Mouse (Mus musculus): Measurements from ENCODE around the gene Cd82. TPM values are rescaled to one million over a fixed set of nuclear protein-coding genes. Genes with fewer than 3 reads are reported as not detected.

The Cd82 gene
- polyA plus RNA-seq, 1 experiment from 2014 or later: 45.3 TPM

GRCm38 (mm10) chr2:93412101-93412500, 50.8 kb downstream of the Cd82 start:
- Histone ChIP-seq H3K9me3 (ENCODE audit: control insufficient read depth, low read depth, low read length) (no peaks in the 10 kb centered on the region), H3K27me3 (ENCODE audit: control insufficient read depth, insufficient read depth, low read length) (no peaks in the 10 kb centered on the region), H3K4me2 (replicated peaks; ENCODE audit: low read depth, low read length) (no peak overlapping the region), H3K27ac (ENCODE audit: low read length) (no peak overlapping the region), H3K4me1 (ENCODE audit: control insufficient read depth, insufficient read depth, low read length) (no peaks in the 10 kb centered on the region), H3K4me3 (ENCODE audit: low read depth, low read length) (no peak overlapping the region), H3K9ac (replicated peaks; ENCODE audit: low read depth, low read length) (no peak overlapping the region), H3K36me3 (ENCODE audit: control insufficient read depth, insufficient read depth, low read length) (no peaks in the 10 kb centered on the region)
- 31% methylated on average over 4 of the region's 4 CpGs for WGBS
- ATAC-seq (ENCODE audit: insufficient number of reproducible peaks, insufficient read depth, low FRiP score, low read depth): no peak

- no peak overlapping the region for H3K27ac ChIP-seq (ENCODE audit: low read length)
- H3K36me3 ChIP-seq (ENCODE audit: control insufficient read depth, insufficient read depth, low read length): no peaks in the 10 kb centered on the region
- H3K9me3 ChIP-seq (ENCODE audit: control insufficient read depth, low read depth, low read length): no peaks in the 10 kb centered on the region
- ATAC-seq (ENCODE audit: insufficient number of reproducible peaks, insufficient read depth, low FRiP score, low read depth): no peak
- H3K4me3 ChIP-seq (ENCODE audit: low read depth, low read length): no peak overlapping the region
- H3K4me1 ChIP-seq (ENCODE audit: control insufficient read depth, insufficient read depth, low read length): no peaks in the 10 kb centered on the region
- no peak overlapping the region for H3K4me2 ChIP-seq (replicated peaks; ENCODE audit: low read depth, low read length)
- H3K9ac ChIP-seq (replicated peaks; ENCODE audit: low read depth, low read length): no peak overlapping the region
- WGBS: 47% methylated on average over 12 of the region's 12 CpGs
- no peaks in the 10 kb centered on the region for H3K27me3 ChIP-seq (ENCODE audit: control insufficient read depth, insufficient read depth, low read length)
These were observed 51.9 kb downstream of the Cd82 start for GRCm38 (mm10) chr2:93410899-93411570.

GRCm38 (mm10) chr2:93405017-93405425, 57.9 kb downstream of the Cd82 start:
- no peak overlapping the region for H3K27ac ChIP-seq (ENCODE audit: low read length)
- no peak overlapping the region for H3K4me3 ChIP-seq (ENCODE audit: low read depth, low read length)
- H3K4me1 ChIP-seq (ENCODE audit: control insufficient read depth, insufficient read depth, low read length): peaks cover 9% of the 10 kb centered on the region
- no peaks in the 10 kb centered on the region for H3K36me3 ChIP-seq (ENCODE audit: control insufficient read depth, insufficient read depth, low read length)
- whole genome bisulfite sequencing: 22% methylated on average over 7 of the region's 7 CpGs
- no peak overlapping the region for H3K9ac ChIP-seq (replicated peaks; ENCODE audit: low read depth, low read length)
- H3K27me3 ChIP-seq (ENCODE audit: control insufficient read depth, insufficient read depth, low read length): no peaks in the 10 kb centered on the region
- no peaks in the 10 kb centered on the region for H3K9me3 ChIP-seq (ENCODE audit: control insufficient read depth, low read depth, low read length)
- no peak overlapping the region for H3K4me2 ChIP-seq (replicated peaks; ENCODE audit: low read depth, low read length)
- peak; percentile 68; the same call in 1 of the 2 replicates for ATAC-seq (ENCODE audit: insufficient number of reproducible peaks, insufficient read depth, low FRiP score, low read depth)

- no peaks in the 10 kb centered on the region for H3K9me3 ChIP-seq (ENCODE audit: control insufficient read depth, low read depth, low read length)
- H3K27me3 ChIP-seq (ENCODE audit: control insufficient read depth, insufficient read depth, low read length): no peaks in the 10 kb centered on the region
- H3K9ac ChIP-seq (replicated peaks; ENCODE audit: low read depth, low read length): no peak overlapping the region
- peaks cover 9% of the 10 kb centered on the region for H3K4me1 ChIP-seq (ENCODE audit: control insufficient read depth, insufficient read depth, low read length)
- ATAC-seq (ENCODE audit: insufficient number of reproducible peaks, insufficient read depth, low FRiP score, low read depth): no peak
- no peaks in the 10 kb centered on the region for H3K36me3 ChIP-seq (ENCODE audit: control insufficient read depth, insufficient read depth, low read length)
- no peak overlapping the region for H3K4me3 ChIP-seq (ENCODE audit: low read depth, low read length)
- H3K4me2 ChIP-seq (replicated peaks; ENCODE audit: low read depth, low read length): no peak overlapping the region
- WGBS: 33% methylated on average over 4 of the region's 4 CpGs
- H3K27ac ChIP-seq (ENCODE audit: low read length): no peak overlapping the region
These were observed 58.8 kb downstream of the Cd82 start for GRCm38 (mm10) chr2:93404169-93404568.

GRCm38 (mm10) chr2:93403267-93403666, 59.7 kb downstream of the Cd82 start:
- no peak for ATAC-seq (ENCODE audit: insufficient number of reproducible peaks, insufficient read depth, low FRiP score, low read depth)
- H3K4me1 ChIP-seq (ENCODE audit: control insufficient read depth, insufficient read depth, low read length): peaks cover 9% of the 10 kb centered on the region
- no peaks in the 10 kb centered on the region for H3K27me3 ChIP-seq (ENCODE audit: control insufficient read depth, insufficient read depth, low read length)
- no peak overlapping the region for H3K4me2 ChIP-seq (replicated peaks; ENCODE audit: low read depth, low read length)
- WGBS: 82% methylated on average over 6 of the region's 6 CpGs
- H3K9ac ChIP-seq (replicated peaks; ENCODE audit: low read depth, low read length): no peak overlapping the region
- H3K9me3 ChIP-seq (ENCODE audit: control insufficient read depth, low read depth, low read length): no peaks in the 10 kb centered on the region
- no peaks in the 10 kb centered on the region for H3K36me3 ChIP-seq (ENCODE audit: control insufficient read depth, insufficient read depth, low read length)
- H3K4me3 ChIP-seq (ENCODE audit: low read depth, low read length): no peak overlapping the region
- H3K27ac ChIP-seq (ENCODE audit: low read length): no peak overlapping the region

GRCm38 (mm10) chr2:93391198-93391597, 71.7 kb downstream of the Cd82 start:
- Histone ChIP-seq H3K27me3 (ENCODE audit: control insufficient read depth, insufficient read depth, low read length) (no peaks in the 10 kb centered on the region), H3K36me3 (ENCODE audit: control insufficient read depth, insufficient read depth, low read length) (no peaks in the 10 kb centered on the region), H3K27ac (ENCODE audit: low read length) (no peak overlapping the region), H3K9ac (replicated peaks; ENCODE audit: low read depth, low read length) (no peak overlapping the region), H3K9me3 (ENCODE audit: control insufficient read depth, low read depth, low read length) (no peaks in the 10 kb centered on the region; the same call in 1 of the 2 replicates), H3K4me2 (replicated peaks; ENCODE audit: low read depth, low read length) (no peak overlapping the region), H3K4me3 (ENCODE audit: low read depth, low read length) (no peak overlapping the region), H3K4me1 (ENCODE audit: control insufficient read depth, insufficient read depth, low read length) (peaks cover 5% of the 10 kb centered on the region)
- 60% methylated on average over 6 of the region's 6 CpGs for WGBS
- no peak for ATAC-seq (ENCODE audit: insufficient number of reproducible peaks, insufficient read depth, low FRiP score, low read depth)

- Histone ChIP-seq H3K4me2 (replicated peaks; ENCODE audit: low read depth, low read length) (no peak overlapping the region), H3K27me3 (ENCODE audit: control insufficient read depth, insufficient read depth, low read length) (no peaks in the 10 kb centered on the region), H3K9ac (replicated peaks; ENCODE audit: low read depth, low read length) (no peak overlapping the region), H3K9me3 (ENCODE audit: control insufficient read depth, low read depth, low read length) (no peaks in the 10 kb centered on the region), H3K4me1 (ENCODE audit: control insufficient read depth, insufficient read depth, low read length) (peaks cover 5% of the 10 kb centered on the region), H3K36me3 (ENCODE audit: control insufficient read depth, insufficient read depth, low read length) (no peaks in the 10 kb centered on the region), H3K27ac (ENCODE audit: low read length) (no peak overlapping the region), H3K4me3 (ENCODE audit: low read depth, low read length) (no peak overlapping the region)
- no peak for ATAC-seq (ENCODE audit: insufficient number of reproducible peaks, insufficient read depth, low FRiP score, low read depth)
- 30% methylated on average over 11 of the region's 11 CpGs for WGBS
These were observed 72.6 kb downstream of the Cd82 start for GRCm38 (mm10) chr2:93390170-93390926.

- Histone ChIP-seq H3K4me2 (replicated peaks; ENCODE audit: low read depth, low read length) (no peak overlapping the region), H3K9ac (replicated peaks; ENCODE audit: low read depth, low read length) (no peak overlapping the region), H3K36me3 (ENCODE audit: control insufficient read depth, insufficient read depth, low read length) (no peaks in the 10 kb centered on the region), H3K4me3 (ENCODE audit: low read depth, low read length) (no peak overlapping the region), H3K9me3 (ENCODE audit: control insufficient read depth, low read depth, low read length) (no peaks in the 10 kb centered on the region), H3K27ac (ENCODE audit: low read length) (no peak overlapping the region), H3K27me3 (ENCODE audit: control insufficient read depth, insufficient read depth, low read length) (no peaks in the 10 kb centered on the region), H3K4me1 (ENCODE audit: control insufficient read depth, insufficient read depth, low read length) (peaks cover 5% of the 10 kb centered on the region)
- ATAC-seq (ENCODE audit: insufficient number of reproducible peaks, insufficient read depth, low FRiP score, low read depth): no peak
- WGBS: 78% methylated on average over 4 of the region's 4 CpGs
These were observed 76.0 kb downstream of the Cd82 start for GRCm38 (mm10) chr2:93386958-93387357.
